Mouse (Mus musculus) MEL (cell line): Measurements from ENCODE around the gene Cers6. TPM values are rescaled to one million over a fixed set of nuclear protein-coding genes. Genes with fewer than 3 reads are reported as not detected.

Source experiments
- DNase-seq: peaks from one replicate; pipeline ENCODE4 v3.0.0; 2011; ENCODE audit warnings: low read depth, low spot score
- H3K27ac ChIP-seq: 2 replicates; pipeline ENCODE4 v1.5.1; 2012; ENCODE audit warnings: low read depth, mild to moderate bottlenecking, control low read depth, low read length, moderate library complexity; ENCODE audit not compliant: control insufficient read depth
- H3K27me3 ChIP-seq, 2 experiments: fragments of 150-350 bp in 1 of 2; sonication (generic) in 1 of 2; 2 replicates each; pipeline ENCODE4 v1.6.1; 2012; ENCODE audit warnings: low read length in 2 of 2, mild to moderate bottlenecking in 2 of 2, improper control_type of control experiment in 1 of 2, moderate library complexity in 1 of 2; ENCODE audit not compliant: insufficient read depth in 2 of 2, control insufficient read depth in 1 of 2
- H3K36me3 ChIP-seq, 2 experiments: 2 replicates each; pipeline ENCODE4 v1.6.1; 2012 to 2014; ENCODE audit warnings: low read length in 2 of 2, improper control_type of control experiment in 1 of 2, inconsistent platforms in 1 of 2, mild to moderate bottlenecking in 1 of 2; ENCODE audit not compliant: insufficient read depth in 2 of 2, control insufficient read depth in 1 of 2
- H3K4me1 ChIP-seq, 2 experiments: fragments of 150-350 bp in 1 of 2; sonication (generic) in 1 of 2; 2 replicates each; pipeline ENCODE4 v1.6.1; 2012; ENCODE audit warnings: low read length in 2 of 2, improper control_type of control experiment in 1 of 2, mild to moderate bottlenecking in 1 of 2; ENCODE audit not compliant: insufficient read depth in 2 of 2, control insufficient read depth in 1 of 2
- H3K4me3 ChIP-seq, 2 experiments: fragments of 150-350 bp in 1 of 2; sonication (generic) in 1 of 2; 2 replicates each; pipeline ENCODE4 v1.5.1; 2012; ENCODE audit warnings: low read depth in 2 of 2, low read length in 2 of 2, mild to moderate bottlenecking in 2 of 2, moderate library complexity in 2 of 2, control low read depth in 1 of 2, improper control_type of control experiment in 1 of 2; ENCODE audit not compliant: control insufficient read depth in 1 of 2, insufficient read depth in 1 of 2
- H3K79me2 ChIP-seq: 2 replicates; pipeline ENCODE4 v1.6.1; 2012; ENCODE audit warnings: mild to moderate bottlenecking, low read length, moderate library complexity; ENCODE audit not compliant: control insufficient read depth, poor library complexity, insufficient read depth
- H3K9ac ChIP-seq: 2 replicates; pipeline ENCODE4 v1.6.1; 2012; ENCODE audit warnings: low read depth, mild to moderate bottlenecking, control low read depth, low read length, moderate library complexity; ENCODE audit not compliant: control insufficient read depth, poor library complexity, severe bottlenecking
- H3K9me3 ChIP-seq: fragments of 150-350 bp; sonication (generic); replicated peaks from 2 replicates; pipeline ENCODE4 v1.6.1; 2012; ENCODE audit warnings: mild to moderate bottlenecking, low read length, improper control_type of control experiment, moderate library complexity; ENCODE audit not compliant: insufficient read depth
- CHD1 ChIP-seq: IDR thresholded peaks from 2 replicates; pipeline ENCODE4 v1.6.1; 2012; ENCODE audit warnings: low read depth, mild to moderate bottlenecking, inconsistent platforms, low read length, improper control_type of control experiment
- ELF1 ChIP-seq: IDR thresholded peaks from 2 replicates; pipeline ENCODE4 v1.6.1; 2014; ENCODE audit warnings: low read depth, mild to moderate bottlenecking, inconsistent platforms, low read length, improper control_type of control experiment, moderate library complexity
- EP300 ChIP-seq, 2 experiments: IDR thresholded peaks; 2 replicates each; pipeline ENCODE4 v1.6.1; 2011; ENCODE audit warnings: improper control_type of control experiment in 2 of 2, low read length in 2 of 2, low read depth in 1 of 2, mild to moderate bottlenecking in 1 of 2
- ETS1 ChIP-seq: IDR thresholded peaks from 2 replicates; pipeline ENCODE4 v1.6.1; 2012; ENCODE audit warnings: low read depth, mild to moderate bottlenecking, inconsistent platforms, low read length, improper control_type of control experiment, moderate library complexity
- GATA1 ChIP-seq: IDR thresholded peaks from 2 replicates; pipeline ENCODE4 v1.6.1; 2011; ENCODE audit warnings: low read depth, low read length, improper control_type of control experiment
- MAX ChIP-seq: IDR thresholded peaks from 2 replicates; pipeline ENCODE4 v1.6.1; 2011; ENCODE audit warnings: low read length, improper control_type of control experiment
- MAZ ChIP-seq: IDR thresholded peaks from 2 replicates; pipeline ENCODE4 v1.6.1; 2012; ENCODE audit warnings: low read depth, mild to moderate bottlenecking, inconsistent platforms, low read length, improper control_type of control experiment
- MXI1 ChIP-seq: IDR thresholded peaks from 2 replicates; pipeline ENCODE4 v1.6.1; 2011; ENCODE audit warnings: mild to moderate bottlenecking, low read depth, low read length, improper control_type of control experiment
- MYB ChIP-seq: IDR thresholded peaks from 2 replicates; pipeline ENCODE4 v1.6.1; 2011; ENCODE audit warnings: mild to moderate bottlenecking, low read depth, low read length, improper control_type of control experiment
- MYC ChIP-seq: IDR thresholded peaks from 2 replicates; pipeline ENCODE4 v1.6.1; 2011; ENCODE audit warnings: low read depth, mild to moderate bottlenecking, low read length, improper control_type of control experiment, moderate library complexity
- NELFE ChIP-seq: IDR thresholded peaks from 2 replicates; pipeline ENCODE4 v1.6.1; 2011; ENCODE audit warnings: low read depth, low read length, improper control_type of control experiment
- POLR2AphosphoS2 ChIP-seq: IDR thresholded peaks from 2 replicates; pipeline ENCODE4 v1.6.1; 2011; ENCODE audit warnings: low read length, improper control_type of control experiment
- POLR2AphosphoS5 ChIP-seq: IDR thresholded peaks from 2 replicates; pipeline ENCODE4 v1.6.1; 2012; ENCODE audit warnings: low read depth, borderline replicate concordance, mild to moderate bottlenecking, inconsistent platforms, low read length, moderate library complexity, mixed read lengths
- RAD21 ChIP-seq: IDR thresholded peaks from 2 replicates; pipeline ENCODE4 v1.6.1; 2011; ENCODE audit warnings: mild to moderate bottlenecking, low read depth, low read length, improper control_type of control experiment
- SIN3A ChIP-seq: IDR thresholded peaks from 2 replicates; pipeline ENCODE4 v1.6.1; 2012; ENCODE audit warnings: low read length, improper control_type of control experiment, inconsistent platforms
- TAL1 ChIP-seq: IDR thresholded peaks from 2 replicates; pipeline ENCODE4 v1.6.1; 2012; ENCODE audit warnings: mild to moderate bottlenecking, inconsistent platforms, low read length, moderate library complexity, mixed read lengths
- TBP ChIP-seq: IDR thresholded peaks from 2 replicates; pipeline ENCODE4 v1.8.0; 2011; ENCODE audit warnings: low read depth, low read length, improper control_type of control experiment
- TCF12 ChIP-seq: IDR thresholded peaks from 2 replicates; pipeline ENCODE4 v1.6.1; 2014; ENCODE audit warnings: low read depth, mild to moderate bottlenecking, inconsistent platforms, low read length, improper control_type of control experiment, moderate library complexity
- UBTF ChIP-seq: IDR thresholded peaks from 2 replicates; pipeline ENCODE4 v1.6.1; 2012; ENCODE audit warnings: low read depth, mild to moderate bottlenecking, inconsistent platforms, low read length, improper control_type of control experiment, moderate library complexity, borderline replicate concordance; ENCODE audit not compliant: insufficient read depth
- ZC3H11A ChIP-seq: IDR thresholded peaks from 2 replicates; pipeline ENCODE4 v1.6.1; 2012; ENCODE audit warnings: low read depth, mild to moderate bottlenecking, inconsistent platforms, low read length, improper control_type of control experiment
- ZKSCAN1 ChIP-seq: IDR thresholded peaks from 2 replicates; pipeline ENCODE4 v1.6.1; 2012; ENCODE audit warnings: low read depth, mild to moderate bottlenecking, inconsistent platforms, low read length, improper control_type of control experiment, moderate library complexity
- ZMIZ1 ChIP-seq: IDR thresholded peaks from 2 replicates; pipeline ENCODE4 v1.6.1; 2012; ENCODE audit warnings: low read depth, mild to moderate bottlenecking, inconsistent platforms, low read length, improper control_type of control experiment, moderate library complexity
- ZNF384 ChIP-seq: IDR thresholded peaks from 2 replicates; pipeline ENCODE4 v1.6.1; 2012; ENCODE audit warnings: low read depth, mild to moderate bottlenecking, inconsistent platforms, low read length, improper control_type of control experiment
- polyA plus RNA-seq, 2 experiments: library from polyadenylated mRNA; stranded (reverse) in 1 of 2; unstranded in 1 of 2; fragments of >175 nt in 1 of 2; fragments of >200 nt in 1 of 2; gene quantifications; 2 replicates each; pipeline versions ENCODE4 v1.2.1 to v1.2.4; 2012; ENCODE audit warnings: low replicate concordance in 2 of 2, low read depth in 1 of 2; ENCODE audit not compliant: insufficient read length in 2 of 2, insufficient read depth in 1 of 2, missing spikeins in 1 of 2
- total RNA-seq: library from RNA; depleted of rRNA; stranded (reverse); fragments of 300-350 nt; gene quantifications from 2 replicates; pipeline ENCODE4 v1.2.3, GENCODE M21; 2012

Cers6 gene
- total and polyA plus RNA-seq, 3 experiments, result not detected

GRCm38 (mm10) chr2:68861721-68862463 is 651 bp downstream of the Cers6 start:
- no peaks in the 10 kb centered on the region for H3K9me3 ChIP-seq
- no peaks in the 10 kb centered on the region for H3K36me3 ChIP-seq
- no peak overlapping the region for H3K27ac ChIP-seq
- TF ChIP-seq CHD1, result no peak
- no peak for TF ChIP-seq MXI1
- no peak for TF ChIP-seq ELF1
- no peak for TF ChIP-seq ZKSCAN1
- TF ChIP-seq ZC3H11A, result no peak
- no peak for TF ChIP-seq MYC
- no peak for TF ChIP-seq POLR2AphosphoS5
- TF ChIP-seq TBP, result no peak
- no peak for TF ChIP-seq TAL1
- TF ChIP-seq ZNF384, result no peak
- TF ChIP-seq TCF12, result no peak
- no peak for TF ChIP-seq ZMIZ1
- no peak for TF ChIP-seq GATA1
- no peak for TF ChIP-seq MAX
- TF ChIP-seq POLR2AphosphoS2, result no peak
- TF ChIP-seq MYB, result no peak
- TF ChIP-seq SIN3A, result no peak
- no peak for TF ChIP-seq UBTF
- no peak for TF ChIP-seq EP300 (IDR thresholded peaks at IDR 0.05; ENCODE audit: low read depth in 1 of 2, low read length in 2 of 2)
- TF ChIP-seq NELFE, result no peak
- DNase-seq, result no peak
- H3K27me3 ChIP-seq, result no peaks in the 10 kb centered on the region
- H3K4me3 ChIP-seq, result no peak overlapping the region
- no peak overlapping the region for H3K9ac ChIP-seq
- H3K4me1 ChIP-seq, result no peaks in the 10 kb centered on the region
- H3K79me2 ChIP-seq, result no peaks in the 10 kb centered on the region

GRCm38 (mm10) chr2:68862464-68863266 is 1.4 kb downstream of the Cers6 start:
- no peak for DNase-seq
- Histone ChIP-seq H3K27me3 (no peaks in the 10 kb centered on the region), H3K9me3 (no peaks in the 10 kb centered on the region), H3K4me3 (no peak overlapping the region), H3K79me2 (no peaks in the 10 kb centered on the region), H3K27ac (no peak overlapping the region), H3K9ac (no peak overlapping the region), H3K4me1 (no peaks in the 10 kb centered on the region), H3K36me3 (no peaks in the 10 kb centered on the region)
- no peak for TF ChIP-seq ETS1
- TF ChIP-seq RAD21, result no peak
- TF ChIP-seq MAZ, result no peak
- TF ChIP-seq MYB, result no peak
